Mouse (Mus musculus) heart, embryonic 15.5 days (tissue): ENCODE measurements around the gene Grin2c. TPM values are rescaled to one million over a fixed set of nuclear protein-coding genes. Genes with fewer than 3 reads are reported as not detected.

Experiments
- ATAC-seq: fragments of 200-750 bp; cut with Nextera tagmentation; replicated peaks from 2 replicates; pipeline ENCODE4 v1.8.0; 2017; ENCODE audit warnings: low read depth, moderate TSS enrichment; ENCODE audit not compliant: insufficient number of reproducible peaks, insufficient read depth, low FRiP score
- H3K27ac ChIP-seq: fragments of 300-500 bp; sonication (generic); 2 replicates; pipeline ENCODE4 v1.5.1; 2015; ENCODE audit warnings: mild to moderate bottlenecking, inconsistent platforms
- H3K27me3 ChIP-seq: fragments of 300-500 bp; sonication (generic); 2 replicates; pipeline ENCODE4 v1.6.1; 2015; ENCODE audit warnings: inconsistent platforms
- H3K36me3 ChIP-seq: fragments of 300-500 bp; sonication (generic); 2 replicates; pipeline ENCODE4 v1.6.1; 2015; ENCODE audit warnings: mild to moderate bottlenecking, inconsistent platforms
- H3K4me1 ChIP-seq: fragments of 300-500 bp; sonication (generic); replicated peaks from 2 replicates; pipeline ENCODE4 v1.6.1; 2015; ENCODE audit warnings: inconsistent platforms
- H3K4me2 ChIP-seq: fragments of 300-500 bp; sonication (generic); 2 replicates; pipeline ENCODE4 v1.6.1; 2015; ENCODE audit warnings: inconsistent platforms, mild to moderate bottlenecking, moderate library complexity
- H3K4me3 ChIP-seq: fragments of 300-500 bp; sonication (generic); 2 replicates; pipeline ENCODE4 v1.5.1; 2015; ENCODE audit warnings: mild to moderate bottlenecking, inconsistent platforms
- H3K9ac ChIP-seq: fragments of 300-500 bp; sonication (generic); 2 replicates; pipeline ENCODE4 v1.6.1; 2015; ENCODE audit warnings: mild to moderate bottlenecking, inconsistent platforms
- H3K9me3 ChIP-seq: fragments of 300-500 bp; sonication (generic); replicated peaks from 2 replicates; pipeline ENCODE4 v1.6.1; 2016; ENCODE audit warnings: inconsistent platforms
- WGBS: fragments of 180-500 bp; shearing (Covaris S2); methylation state at CpG from one replicate; pipeline ENCODE4 v1.1.7; 2015; ENCODE audit warnings: mixed read lengths; 5-methylcytosine and 5-hydroxymethylcytosine counted together
- microRNA-seq: library from miRNA; unstranded; fragments of <30 nt; microRNA quantifications from one replicate; pipeline ENCODE4, GENCODE M21; 2016
- polyA plus RNA-seq: library from polyadenylated mRNA; unstranded; fragments of >200 nt; fragmentation: Nextera tagmentation; extraction: Ambion mirVana; gene quantifications from 2 replicates; pipeline ENCODE4 v1.2.1, GENCODE M21; 2015

The Grin2c gene
- polyA plus RNA-seq, 1 experiment from 2014 or later = 0.10 TPM

DNA sequence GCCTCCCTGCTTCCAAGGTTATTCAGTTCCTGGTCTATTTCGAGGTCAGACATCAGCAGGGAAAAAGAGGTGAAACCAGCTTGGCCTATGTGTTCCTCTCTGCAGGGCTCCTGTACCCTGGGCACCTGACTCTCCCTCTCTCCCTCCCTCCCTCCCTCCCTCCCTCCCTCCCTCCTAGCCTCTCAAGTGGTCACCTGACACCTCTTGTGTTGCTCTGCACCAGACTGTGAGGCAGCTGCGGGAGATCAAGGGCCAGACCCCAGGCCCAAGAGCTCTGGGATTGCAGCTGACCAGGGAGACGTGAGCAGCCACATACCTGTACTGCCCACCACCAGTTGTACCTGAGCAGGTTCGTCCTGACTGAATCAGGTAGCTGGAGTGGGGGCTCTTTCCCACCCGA, 51.9 kb downstream of the Grin2c start:
- no peak overlapping the region for H3K4me3 ChIP-seq
- peaks cover 44% of the 10 kb centered on the region for H3K4me1 ChIP-seq
- no peak overlapping the region for H3K4me2 ChIP-seq
- H3K27ac ChIP-seq = peak overlapping the region; percentile 59
- WGBS = 40% methylated on average over 5 of the region's 5 CpGs
- H3K27me3 ChIP-seq = no peaks in the 10 kb centered on the region
- peak; percentile 68 for ATAC-seq
- H3K36me3 ChIP-seq = no peaks in the 10 kb centered on the region
- no peaks in the 10 kb centered on the region for H3K9me3 ChIP-seq
- H3K9ac ChIP-seq = no peak overlapping the region; the same call in 1 of the 2 replicates

DNA sequence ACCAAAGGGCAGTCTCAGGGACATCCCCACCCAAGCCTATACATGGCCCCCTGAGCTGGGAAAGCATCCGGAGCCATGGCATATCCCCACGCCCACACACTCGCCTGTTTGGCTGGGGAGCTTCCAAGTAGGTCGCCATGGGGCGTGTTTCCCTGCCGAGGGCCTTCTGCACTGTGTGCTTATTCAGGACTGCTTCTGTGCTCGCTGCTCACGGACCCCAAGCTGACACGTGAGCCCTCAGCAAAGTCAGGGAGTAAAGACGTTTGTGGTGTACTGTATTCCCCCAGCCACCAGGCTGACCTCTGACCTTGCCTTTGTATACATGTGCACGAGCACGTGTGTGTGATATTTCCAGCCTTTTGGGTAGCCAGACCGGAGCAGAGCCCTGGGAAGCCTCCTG, 54.9 kb downstream of the Grin2c start:
- Histone ChIP-seq H3K9ac (no peak overlapping the region), H3K4me1 (peaks cover 20% of the 10 kb centered on the region), H3K4me3 (no peak overlapping the region), H3K4me2 (no peak overlapping the region), H3K27ac (no peak overlapping the region), H3K9me3 (no peaks in the 10 kb centered on the region), H3K36me3 (no peaks in the 10 kb centered on the region), H3K27me3 (0 out of 2 replicates have a peak, but pooled peaks cover 4% of the 10 kb centered on the region)
- WGBS = 62% methylated on average over 13 of the region's 13 CpGs
- no peak for ATAC-seq

DNA sequence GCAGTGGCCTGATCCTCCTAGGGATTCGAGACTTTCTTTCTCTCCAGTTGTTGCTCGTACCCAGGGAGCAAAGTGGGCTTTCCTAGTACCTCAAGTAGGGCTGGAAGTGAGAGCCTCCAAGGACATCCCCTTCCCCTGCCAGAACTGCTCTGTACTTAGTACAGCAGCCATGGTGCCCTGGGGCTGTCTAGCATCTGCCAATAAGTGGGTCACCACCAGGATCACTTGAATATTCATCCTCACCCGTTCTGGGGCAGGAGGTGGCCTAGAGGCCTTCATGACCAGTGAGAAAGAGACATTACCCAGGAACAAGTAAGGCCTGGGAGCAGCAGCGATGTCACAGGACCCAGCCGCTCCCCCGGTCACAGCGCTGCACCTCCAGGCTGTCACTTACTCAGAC, 57.1 kb downstream of the Grin2c start:
- Histone ChIP-seq H3K27ac (0 out of 2 replicates have a peak overlapping the region, but pooled peaks have one; percentile 2), H3K36me3 (peaks cover 9% of the 10 kb centered on the region; the same call in 1 of the 2 replicates), H3K4me2 (no peak overlapping the region), H3K4me3 (no peak overlapping the region), H3K9me3 (no peaks in the 10 kb centered on the region), H3K9ac (no peak overlapping the region), H3K4me1 (peaks cover 10% of the 10 kb centered on the region), H3K27me3 (peaks cover 9% of the 10 kb centered on the region)
- no peak for ATAC-seq
- WGBS = 80% methylated on average over 7 of the region's 7 CpGs

DNA sequence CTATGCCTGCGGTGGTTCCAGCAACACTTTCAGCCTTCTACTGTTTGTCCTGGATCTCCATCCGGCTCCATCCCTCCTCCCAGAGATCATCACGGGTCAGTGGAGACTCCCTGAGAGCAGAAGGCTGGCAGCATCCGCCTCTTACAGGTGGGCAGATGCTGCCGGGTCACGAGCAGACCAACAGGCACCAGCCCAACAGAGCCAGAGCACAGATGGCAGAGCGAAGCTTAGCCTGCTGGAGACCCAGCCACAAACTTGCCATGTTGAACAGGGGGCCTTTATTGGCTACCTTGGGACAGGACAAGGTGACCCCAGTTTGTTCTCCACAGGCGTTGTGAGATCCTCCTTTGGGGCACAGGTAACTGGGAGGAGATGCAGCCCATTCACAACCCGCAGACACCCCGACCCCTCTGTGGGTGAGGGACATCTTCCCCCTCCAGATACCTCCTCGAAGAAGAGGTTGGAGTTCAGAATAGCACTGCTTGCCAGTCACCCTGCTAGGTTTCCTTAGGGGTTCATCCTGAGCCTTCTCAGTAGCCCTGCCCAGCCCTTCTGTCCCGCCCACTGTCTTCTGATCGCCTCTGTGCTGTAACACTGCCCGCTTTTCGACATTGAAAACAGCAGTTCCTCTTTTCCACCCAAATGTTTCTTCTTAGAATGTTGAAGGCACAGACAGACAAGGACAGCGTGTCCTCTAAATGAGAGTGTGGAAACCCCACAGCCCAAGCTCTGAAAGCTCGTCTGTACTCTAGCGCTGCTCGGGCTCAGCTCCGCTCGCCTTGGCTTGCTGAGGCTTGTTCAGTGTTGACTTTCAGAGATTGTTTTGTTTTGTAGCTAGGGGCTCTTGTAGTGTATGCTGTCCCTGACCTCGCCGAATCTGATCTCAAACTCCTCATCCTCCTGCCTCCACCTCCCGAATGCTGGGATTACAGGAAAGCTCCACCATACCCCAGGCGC, 58.0 kb downstream of the Grin2c start:
- Histone ChIP-seq H3K4me1 (0 out of 2 replicates have a peak, but pooled peaks cover 5% of the 10 kb centered on the region), H3K4me3 (no peak overlapping the region), H3K4me2 (no peak overlapping the region), H3K27me3 (peaks cover 11% of the 10 kb centered on the region), H3K9ac (no peak overlapping the region), H3K9me3 (no peaks in the 10 kb centered on the region), H3K36me3 (peaks cover 12% of the 10 kb centered on the region; the same call in 1 of the 2 replicates), H3K27ac (0 out of 2 replicates have a peak overlapping the region, but pooled peaks have one; percentile 2)
- ATAC-seq = no peak
- 72% methylated on average over 25 of the region's 25 CpGs for WGBS

DNA sequence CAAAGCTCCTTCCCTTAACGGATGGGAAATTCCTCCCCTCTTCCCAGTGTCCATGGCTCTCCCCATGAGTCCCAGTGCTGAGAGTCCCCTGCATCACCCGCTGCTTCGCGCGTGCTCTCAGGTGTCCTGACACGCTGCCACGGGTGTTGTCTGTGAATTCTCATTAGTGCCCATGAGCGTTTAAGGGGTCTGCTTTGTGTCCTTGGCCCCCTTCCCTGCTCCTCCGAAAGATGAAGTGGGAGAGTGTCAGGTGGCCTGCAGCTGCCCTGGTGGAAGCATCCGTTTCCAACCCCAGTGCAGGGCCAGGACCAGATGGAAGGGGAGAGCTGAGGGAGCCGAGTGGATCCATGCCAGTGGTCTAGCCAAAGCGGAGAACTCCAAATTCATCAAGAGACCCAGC, 58.9 kb downstream of the Grin2c start:
- H3K36me3 ChIP-seq = peaks cover 12% of the 10 kb centered on the region; the same call in 1 of the 2 replicates
- WGBS = 78% methylated on average over 12 of the region's 12 CpGs
- H3K4me2 ChIP-seq = no peak overlapping the region
- H3K9me3 ChIP-seq = no peaks in the 10 kb centered on the region
- H3K27ac ChIP-seq = no peak overlapping the region
- H3K4me1 ChIP-seq = 0 out of 2 replicates have a peak, but pooled peaks cover 5% of the 10 kb centered on the region
- peaks cover 11% of the 10 kb centered on the region for H3K27me3 ChIP-seq
- no peak for ATAC-seq
- no peak overlapping the region for H3K4me3 ChIP-seq
- H3K9ac ChIP-seq = no peak overlapping the region

DNA sequence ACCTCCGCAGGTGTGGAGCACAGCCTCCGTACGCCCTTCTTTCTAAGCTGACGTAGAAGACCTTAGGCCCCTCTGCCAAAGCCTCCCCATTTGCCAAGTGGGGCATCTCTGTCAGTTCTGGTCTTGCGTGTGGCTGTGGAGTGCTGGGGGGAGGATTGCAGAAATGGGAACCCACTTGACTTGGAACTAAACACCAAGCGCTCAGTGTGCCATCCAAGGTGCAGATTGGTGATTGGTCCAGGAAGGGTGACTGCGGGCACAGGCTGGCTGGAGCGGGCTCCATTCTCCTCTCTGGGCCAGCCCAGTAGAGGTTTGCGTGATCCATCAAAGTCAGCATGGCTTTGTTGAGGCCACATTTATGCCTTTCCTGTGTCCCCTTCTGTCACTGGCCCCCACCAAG, 64.3 kb downstream of the Grin2c start:
- ATAC-seq = no peak
- 90% methylated on average over 9 of the region's 9 CpGs for WGBS
- Histone ChIP-seq H3K9me3 (no peaks in the 10 kb centered on the region), H3K4me1 (no peaks in the 10 kb centered on the region), H3K27ac (no peak overlapping the region), H3K4me3 (no peak overlapping the region), H3K27me3 (peaks cover 11% of the 10 kb centered on the region), H3K9ac (no peak overlapping the region), H3K36me3 (peaks cover 21% of the 10 kb centered on the region; the same call in 1 of the 2 replicates), H3K4me2 (no peak overlapping the region)

DNA sequence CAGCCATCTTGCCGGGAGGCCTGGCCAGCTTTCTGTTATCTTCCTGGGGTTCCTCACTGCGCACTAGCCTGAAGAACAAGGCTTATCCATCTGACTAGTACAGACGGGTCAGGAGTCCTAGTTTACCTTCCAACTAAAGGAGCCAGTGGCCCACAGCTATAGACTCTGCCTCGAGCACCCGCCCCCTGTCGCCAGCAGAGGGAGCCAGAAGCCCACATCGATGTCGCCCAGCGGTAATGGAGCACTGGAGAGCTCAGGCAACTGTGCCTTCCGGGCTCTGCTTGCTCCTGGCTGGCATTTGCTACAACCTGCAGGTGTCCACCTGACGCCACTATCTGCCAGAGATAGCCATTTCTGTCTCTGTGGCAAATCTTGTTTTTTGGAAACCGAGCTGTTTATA, 64.7 kb downstream of the Grin2c start:
- peaks cover 10% of the 10 kb centered on the region for H3K27me3 ChIP-seq
- H3K9me3 ChIP-seq = no peaks in the 10 kb centered on the region
- H3K9ac ChIP-seq = no peak overlapping the region
- ATAC-seq = peak; percentile 70; the same call in 1 of the 2 replicates
- H3K4me2 ChIP-seq = no peak overlapping the region
- H3K4me3 ChIP-seq = no peak overlapping the region
- H3K4me1 ChIP-seq = no peaks in the 10 kb centered on the region
- peaks cover 21% of the 10 kb centered on the region; the same call in 1 of the 2 replicates for H3K36me3 ChIP-seq
- WGBS = 16% methylated on average over 12 of the region's 12 CpGs
- H3K27ac ChIP-seq = no peak overlapping the region

DNA sequence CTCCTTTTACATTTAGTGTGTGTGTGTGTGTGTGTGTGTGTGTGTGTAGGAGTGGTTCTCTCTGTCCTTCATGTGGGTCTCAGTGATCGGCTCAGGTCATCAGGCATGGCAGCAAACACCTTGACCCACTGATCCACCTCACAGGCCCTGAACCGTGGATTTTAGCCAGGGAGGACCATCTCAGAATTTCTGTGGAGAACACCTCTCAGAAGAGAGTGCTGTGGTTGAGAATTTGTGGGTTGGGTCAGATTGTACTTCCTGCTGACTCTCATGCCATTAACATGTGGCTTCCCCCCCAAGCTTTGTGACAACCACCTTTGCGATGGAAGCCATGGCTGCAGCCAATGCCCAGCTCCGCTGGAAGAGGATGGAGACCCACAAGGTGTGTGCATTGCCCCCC, 66.5 kb downstream of the Grin2c start:
- Histone ChIP-seq H3K9me3 (no peaks in the 10 kb centered on the region), H3K27me3 (peaks cover 6% of the 10 kb centered on the region), H3K27ac (no peak overlapping the region), H3K36me3 (peaks cover 15% of the 10 kb centered on the region; the same call in 1 of the 2 replicates), H3K9ac (no peak overlapping the region), H3K4me2 (no peak overlapping the region), H3K4me1 (0 out of 2 replicates have a peak, but pooled peaks cover 4% of the 10 kb centered on the region), H3K4me3 (no peak overlapping the region)
- WGBS = 93% methylated on average over 4 of the region's 4 CpGs
- ATAC-seq = no peak

Small RNA genes within 50 kb of the gene (microRNA-seq; reads per million reads assigned to microRNA genes)
- not detected for gene Gm25837

Other genes starting within 250 kb of the Grin2c start
- not detected in 2 replicates for gene Cd300ld4, start 240.2 kb downstream of the Grin2c start, polyA plus RNA-seq
- gene Cd300ld5, start 229.5 kb downstream of the Grin2c start, polyA plus RNA-seq = not detected in 2 replicates
- not detected in 2 replicates for gene Cd300ld3, start 218.8 kb downstream of the Grin2c start, polyA plus RNA-seq
- not detected in 2 replicates for gene Cd300e, start 205.1 kb downstream of the Grin2c start, polyA plus RNA-seq
- gene Rab37, start 175.8 kb downstream of the Grin2c start, polyA plus RNA-seq = 1.1 and 2.4 TPM in 2 replicates
- gene Cd300lf, start 133.3 kb downstream of the Grin2c start, polyA plus RNA-seq = 0.37 and 1.2 TPM in 2 replicates
- gene Slc9a3r1, start 103.9 kb downstream of the Grin2c start, polyA plus RNA-seq = 24.6 and 46.4 TPM in 2 replicates
- 6.6 and 11.4 TPM in 2 replicates for gene Tmem104, start 79.8 kb downstream of the Grin2c start, polyA plus RNA-seq
- 16.2 and 20.8 TPM in 2 replicates for gene Nat9, start 79.4 kb downstream of the Grin2c start, polyA plus RNA-seq
- 10.5 and 12.4 TPM in 2 replicates for gene Fdxr, start 9.8 kb upstream of the Grin2c start, polyA plus RNA-seq
- 0.55 and 0.67 TPM in 2 replicates for gene Fads6, start 30.4 kb upstream of the Grin2c start, polyA plus RNA-seq
- 0.08 TPM in 1 of 2 replicates, not detected in the other for gene Otop2, start 39.9 kb upstream of the Grin2c start, polyA plus RNA-seq
- 0.11 and 0.29 TPM in 2 replicates for gene Ush1g, start 54.8 kb upstream of the Grin2c start, polyA plus RNA-seq
- gene Otop3, start 67.5 kb upstream of the Grin2c start, polyA plus RNA-seq = not detected in 2 replicates
- gene Hid1, start 100.5 kb upstream of the Grin2c start, polyA plus RNA-seq = 7.6 and 11.2 TPM in 2 replicates
- 6.3 and 11.1 TPM in 2 replicates for gene Cdr2l, start 114.7 kb upstream of the Grin2c start, polyA plus RNA-seq
- gene Mrpl58, start 136.5 kb upstream of the Grin2c start, polyA plus RNA-seq = 163 and 167 TPM in 2 replicates
- 1,570 and 2,168 TPM in 2 replicates for gene Atp5h, start 152.7 kb upstream of the Grin2c start, polyA plus RNA-seq
- gene Kctd2, start 152.9 kb upstream of the Grin2c start, polyA plus RNA-seq = 11.5 and 14.7 TPM in 2 replicates
- 0.06 TPM in 1 of 2 replicates, not detected in the other for gene Trim80, start 173.3 kb upstream of the Grin2c start, polyA plus RNA-seq
- 0.57 and 5.0 TPM in 2 replicates for gene Slc16a5, start 195.2 kb upstream of the Grin2c start, polyA plus RNA-seq
- gene Armc7, start 208.4 kb upstream of the Grin2c start, polyA plus RNA-seq = 4.6 and 6.2 TPM in 2 replicates
- 49.6 and 62.1 TPM in 2 replicates for gene Nt5c, start 224.6 kb upstream of the Grin2c start, polyA plus RNA-seq
- gene Jpt1, start 247.1 kb upstream of the Grin2c start, polyA plus RNA-seq = 480 and 515 TPM in 2 replicates